Mouse (Mus musculus): ENCODE measurements at regions not wholly inside any gene's neighbourhood (a gene's known extent, or its start where the extent isn't known, plus 50 kb on each side); places are given as distances from the start of the nearest gene placed in this dataset.
"Not testable (repeated sequence)": the region's sequence is repeated elsewhere in the genome, so short reads cannot be mapped to it uniquely, and the experiment has no call there.

GRCm38 (mm10) chr12:93812963-93813733 lies 1878.9 kb upstream of the Flrt2 start:
- no peak overlapping the region for H3K4me2 ChIP-seq
- H3K9me3 ChIP-seq: no peaks in the 10 kb centered on the region
- no peak overlapping the region for H3K27ac ChIP-seq (replicated peaks)
- H3K4me1 ChIP-seq: no peaks in the 10 kb centered on the region
- no peak for ATAC-seq (ENCODE audit: extremely low read depth, insufficient number of reproducible peaks, low FRiP score, low TSS enrichment)
- no peaks in the 10 kb centered on the region for H3K36me3 ChIP-seq
- no peak overlapping the region for H3K9ac ChIP-seq
- H3K27me3 ChIP-seq (replicated peaks): no peaks in the 10 kb centered on the region
- no peak overlapping the region for H3K4me3 ChIP-seq

GRCm38 (mm10) chr12:93850944-93851520 lies 1841.0 kb upstream of the Flrt2 start:
- H3K9ac ChIP-seq: no peak overlapping the region
- ATAC-seq (ENCODE audit: extremely low read depth, insufficient number of reproducible peaks, low FRiP score, low TSS enrichment): no peak
- no peaks in the 10 kb centered on the region for H3K36me3 ChIP-seq
- H3K4me3 ChIP-seq: no peak overlapping the region
- no peaks in the 10 kb centered on the region for H3K4me1 ChIP-seq
- no peaks in the 10 kb centered on the region for H3K27me3 ChIP-seq (replicated peaks)
- 69% methylated on average over 1 of the region's 1 CpGs for WGBS
- H3K4me2 ChIP-seq: no peak overlapping the region
- H3K27ac ChIP-seq (replicated peaks): no peak overlapping the region
- H3K9me3 ChIP-seq: no peaks in the 10 kb centered on the region

- no peak for ATAC-seq (ENCODE audit: extremely low read depth, insufficient number of reproducible peaks, low FRiP score, low TSS enrichment)
- no peaks in the 10 kb centered on the region for H3K27me3 ChIP-seq (replicated peaks)
- no peak overlapping the region for H3K9ac ChIP-seq
- no peak overlapping the region for H3K4me3 ChIP-seq
- no peaks in the 10 kb centered on the region for H3K4me1 ChIP-seq
- H3K9me3 ChIP-seq: no peaks in the 10 kb centered on the region
- WGBS: 73% methylated on average over 1 of the region's 1 CpGs
- no peaks in the 10 kb centered on the region for H3K36me3 ChIP-seq
- H3K27ac ChIP-seq (replicated peaks): no peak overlapping the region
- no peak overlapping the region for H3K4me2 ChIP-seq
Measured at GRCm38 (mm10) chr12:93851660-93852059, 1840.4 kb upstream of the Flrt2 start.

- no peaks in the 10 kb centered on the region for H3K9me3 ChIP-seq
- H3K9ac ChIP-seq: no peak overlapping the region
- H3K4me2 ChIP-seq: no peak overlapping the region
- H3K36me3 ChIP-seq: no peaks in the 10 kb centered on the region
- ATAC-seq (ENCODE audit: extremely low read depth, insufficient number of reproducible peaks, low FRiP score, low TSS enrichment): no peak
- H3K4me1 ChIP-seq: no peaks in the 10 kb centered on the region
- H3K27me3 ChIP-seq (replicated peaks): no peaks in the 10 kb centered on the region
- WGBS: 39% methylated on average over 2 of the region's 2 CpGs
- no peak overlapping the region for H3K27ac ChIP-seq (replicated peaks)
- H3K4me3 ChIP-seq: no peak overlapping the region
Measured at GRCm38 (mm10) chr12:93885946-93886345, 1806.1 kb upstream of the Flrt2 start.

- Histone ChIP-seq H3K9ac (no peak overlapping the region), H3K4me2 (no peak overlapping the region), H3K27ac (replicated peaks) (no peak overlapping the region), H3K36me3 (no peaks in the 10 kb centered on the region), H3K9me3 (no peaks in the 10 kb centered on the region), H3K27me3 (replicated peaks) (no peaks in the 10 kb centered on the region), H3K4me3 (no peak overlapping the region), H3K4me1 (no peaks in the 10 kb centered on the region)
- 52% methylated on average over 3 of the region's 3 CpGs for WGBS
- ATAC-seq (ENCODE audit: extremely low read depth, insufficient number of reproducible peaks, low FRiP score, low TSS enrichment): no peak
Measured at GRCm38 (mm10) chr12:93890109-93890508, 1801.9 kb upstream of the Flrt2 start.

- not testable (repeated sequence) for H3K27me3 ChIP-seq (replicated peaks); H3K4me3 ChIP-seq; H3K9me3 ChIP-seq; H3K4me2 ChIP-seq; H3K36me3 ChIP-seq; H3K9ac ChIP-seq; ATAC-seq (ENCODE audit: extremely low read depth, insufficient number of reproducible peaks, low FRiP score, low TSS enrichment); H3K27ac ChIP-seq (replicated peaks); H3K4me1 ChIP-seq
- whole genome bisulfite sequencing: 58% methylated on average over 1 of the region's 27 CpGs
Measured at GRCm38 (mm10) chr12:93928541-93929238, 1763.3 kb upstream of the Flrt2 start.

- not testable (repeated sequence) for H3K27me3 ChIP-seq (replicated peaks); H3K9ac ChIP-seq; H3K27ac ChIP-seq (replicated peaks); H3K4me1 ChIP-seq; H3K4me2 ChIP-seq; H3K4me3 ChIP-seq; H3K9me3 ChIP-seq; ATAC-seq (ENCODE audit: extremely low read depth, insufficient number of reproducible peaks, low FRiP score, low TSS enrichment); H3K36me3 ChIP-seq
- WGBS: 74% methylated on average over 4 of the region's 7 CpGs
Measured at GRCm38 (mm10) chr12:93929239-93929563, 1762.8 kb upstream of the Flrt2 start.

- H3K4me2 ChIP-seq; H3K4me3 ChIP-seq; ATAC-seq (ENCODE audit: extremely low read depth, insufficient number of reproducible peaks, low FRiP score, low TSS enrichment); H3K9ac ChIP-seq; H3K27ac ChIP-seq (replicated peaks); H3K4me1 ChIP-seq; H3K27me3 ChIP-seq (replicated peaks); H3K36me3 ChIP-seq; H3K9me3 ChIP-seq: not testable (repeated sequence)
- WGBS: 72% methylated on average over 11 of the region's 11 CpGs
Measured at GRCm38 (mm10) chr12:93930242-93930641, 1761.8 kb upstream of the Flrt2 start.

- Histone ChIP-seq H3K4me3 (no peak overlapping the region), H3K27ac (replicated peaks) (no peak overlapping the region), H3K9me3 (no peaks in the 10 kb centered on the region), H3K27me3 (replicated peaks) (no peaks in the 10 kb centered on the region), H3K4me2 (no peak overlapping the region), H3K36me3 (no peaks in the 10 kb centered on the region), H3K4me1 (no peaks in the 10 kb centered on the region), H3K9ac (no peak overlapping the region)
- no peak for ATAC-seq (ENCODE audit: extremely low read depth, insufficient number of reproducible peaks, low FRiP score, low TSS enrichment)
- WGBS: 66% methylated on average over 1 of the region's 1 CpGs
Measured at GRCm38 (mm10) chr12:93960869-93961268, 1731.2 kb upstream of the Flrt2 start.

- Histone ChIP-seq H3K4me2 (no peak overlapping the region), H3K36me3 (no peaks in the 10 kb centered on the region), H3K4me1 (no peaks in the 10 kb centered on the region), H3K9me3 (0 out of 2 replicates have a peak, but pooled peaks cover 3% of the 10 kb centered on the region), H3K27me3 (replicated peaks) (no peaks in the 10 kb centered on the region), H3K27ac (replicated peaks) (no peak overlapping the region), H3K9ac (no peak overlapping the region), H3K4me3 (no peak overlapping the region)
- 50% methylated on average over 1 of the region's 1 CpGs for WGBS
- ATAC-seq (ENCODE audit: extremely low read depth, insufficient number of reproducible peaks, low FRiP score, low TSS enrichment): no peak
Measured at GRCm38 (mm10) chr12:93981307-93981706, 1710.7 kb upstream of the Flrt2 start.

GRCm38 (mm10) chr12:93991531-93991930 lies 1700.5 kb upstream of the Flrt2 start:
- Histone ChIP-seq H3K9me3 (no peaks in the 10 kb centered on the region), H3K27ac (replicated peaks) (no peak overlapping the region), H3K4me1 (no peaks in the 10 kb centered on the region), H3K27me3 (replicated peaks) (no peaks in the 10 kb centered on the region), H3K4me3 (no peak overlapping the region), H3K36me3 (no peaks in the 10 kb centered on the region), H3K9ac (no peak overlapping the region), H3K4me2 (no peak overlapping the region)
- WGBS: 68% methylated on average over 1 of the region's 1 CpGs
- no peak for ATAC-seq (ENCODE audit: extremely low read depth, insufficient number of reproducible peaks, low FRiP score, low TSS enrichment)

GRCm38 (mm10) chr12:93993875-93994274 lies 1698.2 kb upstream of the Flrt2 start:
- Histone ChIP-seq H3K9ac (no peak overlapping the region), H3K36me3 (no peaks in the 10 kb centered on the region), H3K4me1 (no peaks in the 10 kb centered on the region), H3K9me3 (no peaks in the 10 kb centered on the region), H3K4me3 (no peak overlapping the region), H3K27ac (replicated peaks) (no peak overlapping the region), H3K27me3 (replicated peaks) (no peaks in the 10 kb centered on the region), H3K4me2 (no peak overlapping the region)
- 86% methylated on average over 6 of the region's 6 CpGs for WGBS
- ATAC-seq (ENCODE audit: extremely low read depth, insufficient number of reproducible peaks, low FRiP score, low TSS enrichment): no peak

Data from heart, embryonic 13.5 days (tissue).